Mouse (Mus musculus) thymus, postnatal 25 days (tissue): ENCODE measurements around the gene Gm49630.
"Not testable (repeated sequence)": the region's sequence is repeated elsewhere in the genome, so short reads cannot be mapped to it uniquely, and the experiment has no call there.

Experiments used
- DNase-seq: peaks from one replicate; pipeline ENCODE4 v3.0.0; 2022

Gm49630 gene

DNA sequence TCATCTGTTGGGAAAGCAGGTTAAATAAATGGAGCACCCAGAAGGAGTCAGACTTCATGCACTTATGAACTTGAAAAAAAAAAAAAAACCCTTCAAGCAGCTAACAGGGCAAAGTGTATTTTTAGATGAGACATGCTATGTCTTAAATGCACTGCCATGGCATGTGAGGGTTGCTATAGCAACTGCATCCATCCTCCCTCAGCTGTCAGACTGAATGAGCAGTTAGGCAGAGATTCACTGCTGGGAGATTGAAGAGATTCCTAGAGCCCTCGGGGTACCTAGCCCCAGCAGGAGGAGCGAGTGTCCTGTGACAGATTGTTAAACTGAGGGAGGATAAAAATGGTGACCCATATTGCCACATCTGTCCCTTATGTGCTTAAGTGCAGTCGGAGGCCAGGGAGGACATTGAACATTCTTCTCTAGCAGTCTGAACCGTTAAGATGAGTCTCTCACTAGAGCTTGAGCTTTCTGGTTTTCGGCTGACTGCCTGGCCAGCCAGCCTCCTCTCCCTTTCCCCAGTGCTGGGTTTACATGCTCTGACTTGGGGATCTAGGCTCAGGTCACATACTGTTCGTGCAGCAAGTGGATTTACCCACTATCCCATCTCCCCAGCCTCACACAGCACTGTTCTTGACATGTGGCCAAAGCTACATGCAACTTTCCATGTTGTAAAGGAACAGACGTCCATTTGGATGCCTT is 5.0 kb downstream of the Gm49630 start:
- not testable (repeated sequence) for DNase-seq

GRCm38 (mm10) chr17:7366265-7366664 is 5.5 kb downstream of the Gm49630 start:
- DNase-seq: not testable (repeated sequence)

DNA sequence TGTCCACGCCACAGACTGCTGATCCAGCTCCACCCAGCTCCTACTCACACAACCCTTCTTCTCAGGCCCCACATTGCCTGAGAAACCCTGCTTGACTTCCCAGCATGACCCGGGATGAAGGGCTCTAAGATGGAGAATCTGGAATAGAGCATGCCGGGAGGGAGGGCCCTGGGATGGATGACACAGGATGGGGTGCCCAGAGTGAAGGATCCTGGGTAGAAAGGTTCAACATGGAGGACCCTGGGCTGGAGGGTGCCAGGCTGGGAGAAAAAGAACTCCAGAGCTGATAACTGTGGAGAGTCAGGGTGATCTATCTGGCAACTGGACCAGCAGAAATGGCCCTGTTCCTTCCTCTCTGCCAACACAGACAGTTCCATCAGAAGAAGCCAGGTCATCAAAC is 6.2 kb downstream of the Gm49630 start:
- not testable (repeated sequence) for DNase-seq

GRCm38 (mm10) chr17:7360749-7361465 is 10.9 kb downstream of the Gm49630 start:
- DNase-seq: not testable (repeated sequence)

GRCm38 (mm10) chr17:7359806-7360205 is 12.0 kb downstream of the Gm49630 start:
- not testable (repeated sequence) for DNase-seq

- not testable (repeated sequence) for DNase-seq
These were observed 19.2 kb downstream of the Gm49630 start, which contains the start of gene Ttll2 for GRCm38 (mm10) chr17:7352596-7352995. Ttll2 (minus strand) TSS chr17:7352696.

DNA sequence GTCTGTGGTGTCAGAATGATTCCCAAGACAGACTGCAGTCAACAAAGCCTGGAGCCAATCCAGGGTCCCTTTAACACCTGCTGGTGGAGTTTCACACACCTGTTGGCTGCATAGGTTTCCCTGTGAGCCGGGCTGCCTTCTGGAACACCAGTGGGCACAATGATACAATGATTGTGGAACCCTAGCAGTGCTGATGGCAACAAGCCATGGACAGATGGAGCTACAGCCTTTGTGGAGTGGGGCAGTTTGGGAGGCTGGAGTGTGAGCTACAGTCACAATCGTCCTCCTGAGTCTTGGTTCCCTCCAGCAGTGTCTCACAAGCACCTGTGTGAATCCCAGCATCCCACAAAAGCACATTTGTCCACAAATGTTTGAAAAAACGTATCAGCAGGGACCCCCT is 23.0 kb downstream of the Gm49630 start:
- not testable (repeated sequence) for DNase-seq

DNA sequence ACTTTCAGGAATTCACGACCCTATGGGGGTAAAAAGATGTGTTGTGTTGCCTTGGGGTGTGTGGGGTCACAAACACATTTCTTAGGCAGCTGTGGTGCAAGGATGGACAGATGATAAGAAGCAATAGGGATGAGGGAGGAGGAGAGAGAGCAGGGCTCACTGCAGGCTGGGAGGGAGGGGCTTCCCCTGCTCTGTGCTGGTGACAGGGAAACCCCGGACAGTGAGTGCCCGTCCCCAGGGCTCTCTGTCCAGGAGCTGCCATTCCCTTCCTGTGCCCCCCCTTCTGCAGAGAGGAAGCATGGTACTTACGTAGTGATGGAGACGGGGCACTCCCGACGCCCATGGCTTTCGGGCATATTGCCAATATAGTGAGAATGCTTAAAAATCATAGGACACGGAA is 34.4 kb downstream of the Gm49630 start:
- DNase-seq: not testable (repeated sequence)

DNA sequence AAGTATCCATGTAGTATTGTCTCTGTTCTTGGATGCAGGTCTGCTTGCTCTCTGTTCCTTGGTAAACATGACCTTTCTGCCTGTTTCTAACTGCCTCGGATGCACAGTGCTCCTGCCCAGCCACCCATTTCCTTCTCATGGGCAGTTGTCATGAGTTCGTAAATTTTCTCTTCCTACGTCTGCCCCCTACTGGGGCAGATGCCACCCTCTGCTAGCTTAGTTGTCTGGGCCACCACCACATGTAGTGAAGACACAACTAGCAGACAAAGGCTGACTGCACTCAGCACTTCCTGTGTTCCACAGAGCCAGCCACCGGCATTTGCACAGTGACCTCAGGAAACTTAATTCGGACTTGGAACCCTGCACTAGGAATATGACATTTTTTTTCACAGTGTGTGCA is 39.0 kb downstream of the Gm49630 start:
- DNase-seq: not testable (repeated sequence)

DNA sequence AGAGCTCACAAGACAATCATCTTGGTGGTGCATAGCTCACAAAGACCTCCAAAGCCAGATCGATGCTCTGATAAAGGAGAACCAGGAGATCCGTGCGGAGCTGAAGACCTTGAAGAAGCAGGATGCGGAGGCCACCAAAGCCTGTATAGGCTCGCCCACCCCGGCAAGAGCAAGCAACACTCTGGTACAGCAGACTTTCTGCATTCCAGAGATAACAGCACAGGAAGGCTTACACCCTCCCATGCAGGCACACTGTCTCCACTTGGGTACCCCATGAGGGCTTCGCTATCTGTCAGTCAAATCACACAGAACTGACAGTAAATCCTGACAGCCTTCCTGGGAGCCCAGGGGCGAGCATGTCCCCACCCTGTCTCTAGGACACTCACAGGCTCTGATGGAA is 45.4 kb downstream of the Gm49630 start:
- not testable (repeated sequence) for DNase-seq

DNA sequence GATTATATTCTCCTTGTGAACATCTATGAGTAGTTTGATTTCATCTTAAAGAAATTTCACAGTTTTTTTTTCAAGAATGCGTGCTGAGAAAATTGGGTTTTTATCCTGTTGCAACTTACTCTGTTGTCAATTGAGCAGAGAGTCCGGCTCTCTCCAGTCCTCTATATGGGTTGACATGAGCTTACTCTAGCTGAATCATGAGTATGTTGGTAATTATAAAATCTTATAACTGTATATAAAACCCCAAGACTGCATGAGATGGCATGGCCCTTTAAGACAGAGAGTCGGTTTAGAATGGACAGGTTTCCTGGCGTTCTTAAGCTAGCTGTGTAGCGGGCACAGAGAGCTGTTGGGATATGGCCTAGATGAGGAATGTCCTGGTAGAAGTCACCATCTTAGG is 47.4 kb downstream of the Gm49630 start, which contains the start of gene Tcp10a:
Tcp10a (plus strand) TSS at position 301 of the 400 bp plus-strand sequence.
- not testable (repeated sequence) for DNase-seq

- DNase-seq: not testable (repeated sequence)
These were observed 52.0 kb downstream of the Gm49630 start for GRCm38 (mm10) chr17:7319789-7320188.

DNA sequence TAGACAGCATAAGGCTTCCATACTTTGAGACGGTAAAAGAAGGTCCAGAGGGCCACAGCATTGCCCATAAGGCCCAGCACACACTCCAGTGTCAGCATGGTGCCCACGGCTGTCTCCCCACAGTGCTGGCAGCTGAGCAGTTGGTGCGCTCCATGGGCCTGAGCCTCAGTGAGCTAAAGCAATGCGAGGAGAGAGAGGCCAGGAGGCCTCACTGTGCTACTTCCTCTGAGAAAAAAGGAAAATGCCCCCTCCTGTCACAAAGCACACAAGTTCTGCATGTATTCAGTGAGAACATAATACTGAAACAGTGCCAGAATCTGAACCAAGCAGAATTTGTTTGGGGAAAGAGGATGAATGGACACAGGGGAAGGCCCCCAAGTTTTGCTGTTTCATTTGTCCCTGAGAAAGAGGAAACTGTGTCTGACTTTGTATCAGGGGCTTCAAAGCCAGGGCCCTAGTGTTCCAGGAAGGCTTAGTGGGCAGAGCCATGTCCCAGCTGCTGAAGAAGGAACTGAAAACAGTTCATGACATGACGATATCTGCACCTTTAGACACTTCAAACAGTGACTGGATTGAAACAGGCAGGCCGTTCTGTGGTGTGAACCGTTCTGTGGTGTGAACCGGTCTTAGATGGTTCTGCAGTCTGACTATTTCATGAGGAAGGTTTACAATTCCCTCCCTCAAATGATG is 55.9 kb downstream of the Gm49630 start:
- DNase-seq: not testable (repeated sequence)

GRCm38 (mm10) chr17:7306278-7307196 is 65.2 kb downstream of the Gm49630 start:
- peak; percentile 24 for DNase-seq
